Mouse (Mus musculus) intestine, postnatal 0 days (tissue): Measurements from ENCODE around the gene Fam104a. TPM values are rescaled to one million over a fixed set of nuclear protein-coding genes. Genes with fewer than 3 reads are reported as not detected.

Experiments
- ATAC-seq: fragments of 200-750 bp; cut with Nextera tagmentation; 2 replicates; pipeline ENCODE4 v1.8.0; 2017; ENCODE audit warnings: mild to moderate bottlenecking, moderate TSS enrichment, moderate library complexity
- H3K27ac ChIP-seq: fragments of 300-500 bp; sonication (generic); 2 replicates; pipeline ENCODE4 v1.5.1; 2014; ENCODE audit warnings: mild to moderate bottlenecking, low read depth, low read length, moderate library complexity
- H3K27me3 ChIP-seq: fragments of 300-500 bp; sonication (generic); replicated peaks from 2 replicates; pipeline ENCODE4 v1.6.1; 2014; ENCODE audit warnings: low read length, mixed read lengths; ENCODE audit not compliant: control insufficient read depth, insufficient read depth
- H3K36me3 ChIP-seq: fragments of 300-500 bp; sonication (generic); 2 replicates; pipeline ENCODE4 v1.6.1; 2014; ENCODE audit warnings: mild to moderate bottlenecking, moderate library complexity; ENCODE audit not compliant: control insufficient read depth, insufficient read depth
- H3K4me1 ChIP-seq: fragments of 300-500 bp; sonication (generic); replicated peaks from 2 replicates; pipeline ENCODE4 v1.6.1; 2014; ENCODE audit warnings: antibody characterized with exemption, low read length, mixed read lengths; ENCODE audit not compliant: control insufficient read depth, insufficient read depth
- H3K4me2 ChIP-seq: fragments of 300-500 bp; sonication (generic); replicated peaks from 2 replicates; pipeline ENCODE4 v1.6.1; 2014; ENCODE audit warnings: low read depth, mild to moderate bottlenecking, moderate library complexity
- H3K4me3 ChIP-seq: fragments of 300-500 bp; sonication (generic); 2 replicates; pipeline ENCODE4 v1.5.1; 2014; ENCODE audit warnings: low read depth, low read length
- H3K9ac ChIP-seq: fragments of 300-500 bp; sonication (generic); 2 replicates; pipeline ENCODE4 v1.6.1; 2014; ENCODE audit warnings: mild to moderate bottlenecking, low read depth, low read length
- H3K9me3 ChIP-seq: fragments of 300-500 bp; sonication (generic); 2 replicates; pipeline ENCODE4 v1.6.1; 2016; ENCODE audit warnings: mixed run types; ENCODE audit not compliant: control insufficient read depth
- CTCF ChIP-seq: sonication (generic); IDR thresholded peaks from 2 replicates; pipeline ENCODE4 v1.5.1; 2016; ENCODE audit warnings: low read depth, mild to moderate bottlenecking, control low read depth, antibody characterized with exemption, moderate library complexity
- WGBS: fragments of 180-500 bp; shearing (Covaris S2); extraction: QIAGEN DNeasy Blood & Tissue Kit; methylation state at CpG from one replicate; pipeline ENCODE4 v1.1.7; 2014; 5-methylcytosine and 5-hydroxymethylcytosine counted together
- polyA plus RNA-seq: library from polyadenylated mRNA; unstranded; fragments of >200 nt; fragmentation: Nextera tagmentation; extraction: Ambion mirVana; gene quantifications from 2 replicates; pipeline ENCODE4 v1.2.1, GENCODE M21; 2015

The Fam104a gene
- polyA plus RNA-seq, 1 experiment from 2014 or later, result 40.0 TPM

DNA sequence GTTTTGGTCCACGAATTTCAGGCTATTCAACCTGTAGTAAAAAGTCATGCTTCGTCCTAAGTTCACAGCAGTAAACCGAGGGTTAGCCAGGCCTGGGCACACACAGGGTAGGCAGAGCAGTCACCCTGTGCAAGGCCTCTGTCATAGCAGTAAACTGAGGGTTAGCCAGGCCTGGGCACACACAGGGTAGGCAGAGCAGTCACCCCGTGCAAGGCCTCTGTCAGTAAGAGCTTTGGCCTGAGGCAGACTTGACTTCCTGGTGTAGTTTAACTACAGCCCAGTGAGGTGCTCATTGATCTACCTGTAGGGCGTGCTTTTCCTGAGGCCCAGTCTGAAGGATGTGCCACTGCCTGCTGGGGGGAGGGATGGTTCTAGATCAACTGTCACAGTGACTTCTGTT lies 7.4 kb upstream of the Fam104a start:
- 38% methylated on average over 5 of the region's 5 CpGs for WGBS
- 0 out of 2 replicates have a peak, but pooled peaks have one; percentile 6 for TF ChIP-seq CTCF
- ATAC-seq, result peak; percentile 95
- Histone ChIP-seq H3K27me3 (no peaks in the 10 kb centered on the region), H3K4me3 (no peak overlapping the region), H3K4me1 (peaks cover 4% of the 10 kb centered on the region; the same call in 1 of the 2 replicates), H3K4me2 (peak overlapping the region; percentile 27; the same call in 1 of the 2 replicates), H3K27ac (peak overlapping the region; percentile 82), H3K36me3 (peaks cover 41% of the 10 kb centered on the region), H3K9ac (no peak overlapping the region), H3K9me3 (no peaks in the 10 kb centered on the region)

DNA sequence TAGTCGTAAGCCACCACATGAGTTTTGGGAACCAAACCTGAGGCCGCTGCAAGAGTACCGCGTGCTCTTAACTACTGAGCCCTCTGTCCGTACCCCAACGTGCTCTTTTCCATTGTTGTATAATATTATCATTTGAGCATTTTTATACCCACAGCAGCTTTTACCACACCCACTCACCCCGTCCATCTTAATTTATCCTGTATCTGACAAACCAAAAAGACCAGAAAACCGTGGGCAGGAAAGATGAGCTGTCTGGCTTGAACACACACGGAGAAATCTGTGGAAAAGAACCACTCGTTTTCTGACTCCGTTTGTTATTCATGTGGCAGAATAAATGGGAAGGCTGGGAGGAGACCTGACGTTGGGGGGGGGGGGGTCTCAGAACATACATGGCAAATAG lies 6.6 kb upstream of the Fam104a start:
- 88% methylated on average over 12 of the region's 12 CpGs for WGBS
- Histone ChIP-seq H3K36me3 (peaks cover 38% of the 10 kb centered on the region), H3K27ac (peak overlapping the region; percentile 57; the same call in 1 of the 2 replicates), H3K4me3 (no peak overlapping the region), H3K9me3 (no peaks in the 10 kb centered on the region), H3K4me1 (peaks cover 4% of the 10 kb centered on the region; the same call in 1 of the 2 replicates), H3K4me2 (no peak overlapping the region), H3K9ac (no peak overlapping the region), H3K27me3 (no peaks in the 10 kb centered on the region)
- no peak for ATAC-seq
- no peak for TF ChIP-seq CTCF

DNA sequence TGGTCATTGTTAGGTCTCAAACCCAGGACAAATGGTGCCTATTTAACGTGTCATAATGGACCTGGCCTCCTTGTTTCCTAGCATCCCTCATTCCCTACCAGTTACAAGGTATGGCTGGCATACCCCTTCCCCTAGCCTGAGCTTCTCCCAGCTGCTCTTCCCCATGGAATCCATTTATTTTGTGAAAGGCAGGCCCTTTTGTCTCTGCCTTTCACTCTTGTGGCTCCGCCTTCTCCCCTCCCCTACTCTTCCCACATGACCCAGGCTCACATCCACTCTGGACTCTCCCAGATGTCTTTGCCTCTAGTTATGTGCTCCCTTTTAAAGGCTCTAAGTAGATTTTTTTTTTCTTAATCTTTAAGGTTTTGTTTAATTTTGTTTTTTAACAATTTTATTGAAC lies 3.1 kb upstream of the Fam104a start:
- no peaks in the 10 kb centered on the region for H3K27me3 ChIP-seq
- ATAC-seq, result no peak
- no peak overlapping the region for H3K9ac ChIP-seq
- H3K4me3 ChIP-seq, result no peak overlapping the region
- peaks cover 14% of the 10 kb centered on the region for H3K4me1 ChIP-seq
- no peaks in the 10 kb centered on the region for H3K9me3 ChIP-seq
- TF ChIP-seq CTCF, result no peak
- 78% methylated on average over 2 of the region's 2 CpGs for WGBS
- H3K36me3 ChIP-seq, result peaks cover 16% of the 10 kb centered on the region
- H3K27ac ChIP-seq, result no peak overlapping the region
- H3K4me2 ChIP-seq, result no peak overlapping the region

DNA sequence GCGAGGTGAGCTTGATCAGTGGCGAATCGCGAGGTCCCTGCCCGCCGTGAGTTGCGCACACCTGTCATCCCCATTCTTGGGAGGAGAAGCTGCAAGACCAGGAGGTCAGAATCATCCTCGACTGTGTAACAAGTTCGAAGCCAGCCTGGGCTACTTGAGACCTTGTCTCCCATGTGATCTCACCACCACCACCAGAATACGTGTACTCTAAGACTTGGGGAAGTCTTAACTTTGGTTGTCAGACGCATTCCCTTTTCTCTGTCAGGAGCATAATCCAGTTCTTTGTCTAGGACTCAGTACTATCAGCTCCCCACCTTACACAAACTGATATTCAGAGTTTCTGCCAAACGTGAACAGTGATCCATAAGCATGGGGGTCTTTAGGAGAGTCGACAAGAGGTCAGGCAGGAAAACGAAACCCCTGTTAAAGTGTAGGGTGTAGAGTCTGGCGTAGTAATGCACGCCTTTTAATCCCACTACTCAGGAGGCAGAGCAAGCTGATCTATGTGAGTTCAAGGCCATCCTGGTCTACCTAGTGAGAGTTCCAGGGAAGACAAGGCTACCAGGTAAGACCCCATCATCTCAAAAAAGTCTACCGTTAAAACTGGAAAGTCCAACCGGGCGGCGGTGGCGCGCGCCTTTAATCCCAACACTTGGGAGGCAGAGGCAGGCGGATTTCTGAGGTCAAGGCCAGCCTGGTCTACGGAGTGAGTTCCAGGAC lies 912 bp upstream of the Fam104a start:
- ATAC-seq, result no peak
- 38% methylated on average over 25 of the region's 25 CpGs for WGBS
- peak overlapping the region; percentile 84 for H3K4me3 ChIP-seq

DNA sequence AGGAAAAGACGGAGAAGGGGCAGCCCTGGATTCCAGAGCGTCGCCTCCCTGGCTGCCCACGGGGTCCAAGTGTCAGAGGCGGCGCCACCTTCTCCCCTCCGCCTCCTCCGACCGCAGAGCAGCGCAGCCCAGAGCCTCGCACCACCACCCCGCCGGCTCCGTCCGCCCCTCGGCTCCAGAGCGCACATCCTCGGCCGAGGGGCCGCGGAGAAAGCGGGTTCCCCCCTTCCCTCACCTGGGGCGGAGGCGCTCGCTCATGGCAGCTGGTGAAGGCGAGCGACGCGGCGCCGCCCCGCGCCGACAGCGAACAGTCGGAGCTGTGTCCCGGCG lies 363 bp downstream of the Fam104a start:
- peak overlapping the region; percentile 84 for H3K4me3 ChIP-seq
- peak overlapping the region; percentile 87 for H3K4me2 ChIP-seq
- peak overlapping the region; percentile 86 for H3K9ac ChIP-seq
- 0% methylated on average over 17 of the region's 38 CpGs for WGBS
- no peak for TF ChIP-seq CTCF
- H3K27me3 ChIP-seq, result no peaks in the 10 kb centered on the region
- H3K4me1 ChIP-seq, result peaks cover 11% of the 10 kb centered on the region
- H3K27ac ChIP-seq, result peak overlapping the region; percentile 96
- peak; percentile 34; the same call in 1 of the 2 replicates for ATAC-seq
- no peaks in the 10 kb centered on the region for H3K9me3 ChIP-seq
- peaks cover 10% of the 10 kb centered on the region for H3K36me3 ChIP-seq

More for the DNA sequence above, 912 bp upstream of the Fam104a start:
- Histone ChIP-seq H3K27ac (peak overlapping the region; percentile 96; the same call in 1 of the 2 replicates), H3K36me3 (peaks cover 16% of the 10 kb centered on the region), H3K9me3 (no peaks in the 10 kb centered on the region), H3K4me2 (peak overlapping the region; percentile 87), H3K4me1 (peaks cover 11% of the 10 kb centered on the region), H3K27me3 (no peaks in the 10 kb centered on the region), H3K9ac (peak overlapping the region; percentile 86)
- TF ChIP-seq CTCF, result no peak

DNA sequence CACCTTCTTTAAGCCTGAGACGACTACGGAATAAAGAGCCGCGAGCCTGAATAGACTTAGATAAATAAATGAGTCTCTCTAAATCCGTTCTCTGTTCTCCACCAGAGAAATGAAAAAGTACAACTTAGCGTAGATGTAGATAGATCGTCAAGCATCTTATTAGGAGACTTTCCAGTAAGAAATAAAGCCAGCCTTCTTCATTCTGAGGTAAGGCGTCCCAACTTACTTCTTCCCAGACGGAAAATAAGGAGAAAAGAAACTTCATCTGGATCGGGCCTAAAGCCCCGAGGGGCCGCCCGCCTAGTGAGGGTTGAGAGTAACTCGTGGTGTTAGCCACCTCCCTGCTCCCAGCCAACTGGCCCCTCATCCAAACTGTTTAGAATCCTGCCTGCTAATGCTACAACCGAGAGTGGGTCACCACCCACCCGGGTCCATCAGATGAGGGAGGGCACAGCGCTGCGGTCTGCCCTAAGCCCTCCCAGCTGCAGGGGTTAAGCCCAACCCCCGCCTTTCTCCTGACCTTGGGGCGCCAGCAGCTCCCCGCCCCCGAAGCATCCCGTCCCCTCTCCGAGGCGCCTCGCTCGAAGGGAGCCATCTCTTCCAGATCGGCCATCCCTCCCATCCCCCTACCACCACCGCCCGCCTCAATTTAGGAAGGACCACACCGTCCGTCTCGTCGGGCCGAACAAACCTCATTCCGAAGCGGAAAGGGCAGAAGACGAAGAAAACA lies 893 bp downstream of the Fam104a start:
- H3K27me3 ChIP-seq, result no peaks in the 10 kb centered on the region
- no peak for TF ChIP-seq CTCF
- peaks cover 5% of the 10 kb centered on the region for H3K36me3 ChIP-seq
- peaks cover 11% of the 10 kb centered on the region for H3K4me1 ChIP-seq
- peak overlapping the region; percentile 96 for H3K27ac ChIP-seq
- peak overlapping the region; percentile 86 for H3K9ac ChIP-seq
- peak; percentile 6 for ATAC-seq
- 2% methylated on average over 38 of the region's 38 CpGs for WGBS
- peak overlapping the region; percentile 84 for H3K4me3 ChIP-seq
- no peaks in the 10 kb centered on the region for H3K9me3 ChIP-seq
- H3K4me2 ChIP-seq, result peak overlapping the region; percentile 87
